Comparison of ENCODE assay signal across 17 mouse cellular contexts in the genomic region with DNA sequence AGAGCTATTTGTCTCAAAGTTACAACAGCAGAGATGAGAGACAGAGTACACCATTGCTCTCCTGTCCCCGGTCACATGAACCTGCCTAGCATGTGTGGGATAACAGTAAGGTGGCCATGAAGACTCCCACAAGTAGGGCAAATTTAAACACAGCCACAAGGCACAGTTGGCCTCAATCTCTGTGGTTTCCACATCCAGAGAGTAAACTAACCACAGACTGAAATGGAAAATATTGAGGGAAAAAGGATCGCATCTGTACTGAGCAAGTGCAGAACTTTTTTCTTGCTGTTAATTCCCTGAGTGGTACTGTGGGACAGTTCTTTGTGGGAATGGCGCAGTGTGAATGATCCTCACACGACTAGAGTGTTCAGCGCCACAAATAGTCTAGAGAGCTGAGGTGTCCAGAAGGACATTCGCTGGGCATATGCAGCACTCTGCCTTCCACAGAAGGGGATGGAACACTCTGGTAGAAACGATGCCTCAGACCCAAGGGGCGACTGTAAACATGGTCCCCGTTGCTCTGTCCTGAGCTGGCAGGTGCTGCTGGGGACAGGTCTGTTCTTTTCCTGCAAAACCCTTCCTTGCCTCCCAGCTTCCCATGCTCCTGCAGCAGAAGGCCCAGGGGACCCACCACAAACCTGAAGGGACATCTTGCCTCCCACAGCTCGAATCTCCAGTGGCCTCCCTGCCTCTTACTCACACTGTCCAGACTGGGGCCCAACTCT. TPM values are rescaled to one million over a fixed set of nuclear protein-coding genes. Genes with fewer than 3 reads are reported as not detected.
DNase-seq lines count a peak whose midpoint lies in the region; ATAC-seq and TF ChIP-seq lines count a peak whose summit lies in the region.
"Had no signal": no experiment of that assay in that cellular context is flagged by ENCODE, and none has a peak within 500 bp of the region (broad histone marks: within the 10 kb centered on the region; RNA-seq: fewer than 3 reads in every experiment).

No protein-coding gene starts in this region.

- intact Hi-C loops in heart, postnatal 10 days (cut with DNase I): no loop called here

- peaks cover 53% of the 10 kb centered on the region for H3K4me1 ChIP-seq in hindbrain, embryonic 12.5 days

- no peaks in the 10 kb centered on the region for H3K36me3 ChIP-seq in hindbrain, embryonic 12.5 days
- H3K36me3 ChIP-seq: midbrain, embryonic 12.5 days had no signal

- no peak overlapping the region for H3K4me2 ChIP-seq in hindbrain, embryonic 12.5 days (replicated peaks)
- H3K4me2 ChIP-seq: midbrain, embryonic 12.5 days had no signal

- H3K9ac ChIP-seq in hindbrain, embryonic 12.5 days: no peak overlapping the region
- H3K9ac ChIP-seq: midbrain, embryonic 12.5 days had no signal

- no peaks in the 10 kb centered on the region for H3K27me3 ChIP-seq in hindbrain, embryonic 12.5 days

- peak overlapping the region; percentile 97 for H3K27ac ChIP-seq in layer of hippocampus, adult 2 months
- no peak overlapping the region for H3K27ac ChIP-seq in hindbrain, embryonic 12.5 days
- H3K27ac ChIP-seq: hindbrain, postnatal 0 days; kidney, postnatal 0 days; midbrain, embryonic 12.5 days had no signal

- 93% methylated on average over 10 of the region's 10 CpGs for WGBS in hindbrain, embryonic 12.5 days

- no peak for ATAC-seq in hindbrain, embryonic 12.5 days (ENCODE audit: low FRiP score)
- ATAC-seq: forebrain, embryonic 14.5 days; hindbrain, postnatal 0 days had no signal

- no peak overlapping the region for H3K4me3 ChIP-seq in layer of hippocampus, adult 2 months
- no peak overlapping the region for H3K4me3 ChIP-seq in hindbrain, embryonic 12.5 days
- H3K4me3 ChIP-seq: midbrain, embryonic 12.5 days had no signal

- DNase-seq in heart, adult 11 months: peak; percentile 91
- no peak for DNase-seq in heart, postnatal 10 days
- DNase-seq in layer of hippocampus, adult 2 months (ENCODE audit: low spot score in 2 of 2): no peak
- DNase-seq in layer of hippocampus, postnatal 10 days (ENCODE audit: low spot score in 2 of 2): no peak
- DNase-seq in thymus, postnatal 0 days (ENCODE audit: low spot score): peak; percentile 50
- no peak for DNase-seq in thymus, postnatal 10 days (ENCODE audit: low spot score in 2 of 2)
- no peak for DNase-seq in adrenal gland, postnatal 14 days
- DNase-seq: cerebellum, adult 9-11 months; kidney, adult 11 months; lung, adult 2 months; lung, postnatal 36 days; right cerebral cortex, postnatal 25 days had no signal

- TF ChIP-seq CTCF in layer of hippocampus, adult 2 months (conservative IDR thresholded peaks at IDR 0.05): no peak

- H3K9me3 ChIP-seq in hindbrain, embryonic 12.5 days (replicated peaks): no peaks in the 10 kb centered on the region
- H3K9me3 ChIP-seq: midbrain, embryonic 12.5 days had no signal

RNA-seq across cellular contexts. Expression of gene Pitpnm2, which starts 59.3 kb away (rescaled TPM):
- total RNA-seq in heart, postnatal 10 days (2021): 10 to 100 TPM; 54.2 to 58.3 TPM
- 100 to 1,000 TPM; 379 to 394 TPM for total RNA-seq in layer of hippocampus, adult 2 months (2021)
- 100 to 1,000 TPM; 125 to 126 TPM for total RNA-seq in layer of hippocampus, postnatal 10 days (2021)
- polyA plus RNA-seq in thymus, postnatal 0 days (2015; fragmentation: Nextera tagmentation; extraction: Ambion mirVana): 22.6 and 33.9 TPM in 2 replicates
- 48.8 and 51.8 TPM in 2 replicates for total RNA-seq in adrenal gland, postnatal 14 days (2021)
- 6.9 and 7.0 TPM in 2 replicates for polyA plus RNA-seq in hindbrain, embryonic 12.5 days (2016; fragmentation: Nextera tagmentation; extraction: Ambion mirVana)

Comparison
In these comparisons a context has a peak if more than half of its experiments do, and no peak if none do; other contexts are left out.
1. DNase-seq: peak in heart, adult 11 months (single experiment) and thymus, postnatal 0 days (single experiment); none in heart, postnatal 10 days (0 of 2), layer of hippocampus, adult 2 months (0 of 2), layer of hippocampus, postnatal 10 days (0 of 2), thymus, postnatal 10 days (0 of 2) and adrenal gland, postnatal 14 days (single experiment).